Mouse (Mus musculus) megakaryocyte, embryonic 14.5 days (primary cell): Measurements from ENCODE around the gene Odf2. TPM values are rescaled to one million over a fixed set of nuclear protein-coding genes. Genes with fewer than 3 reads are reported as not detected.
"Not testable (repeated sequence)": the region's sequence is repeated elsewhere in the genome, so short reads cannot be mapped to it uniquely, and the experiment has no call there.

ENCODE experiments used
- H3K27me3 ChIP-seq: replicated peaks from 2 replicates; pipeline ENCODE3; 2012; ENCODE audit warnings: inconsistent platforms
- H3K36me3 ChIP-seq: replicated peaks from 2 replicates; pipeline ENCODE3; 2012; ENCODE audit warnings: low read length, inconsistent platforms, mixed read lengths
- H3K4me1 ChIP-seq: 2 replicates; pipeline ENCODE4 v1.6.1; 2012; ENCODE audit warnings: inconsistent platforms
- H3K4me3 ChIP-seq: replicated peaks from 2 replicates; pipeline ENCODE3; 2012; ENCODE audit warnings: moderate library complexity, mild to moderate bottlenecking, inconsistent platforms
- H3K9me3 ChIP-seq: 2 replicates; pipeline ENCODE4 v1.6.1; 2012; ENCODE audit warnings: inconsistent platforms
- FLI1 ChIP-seq: IDR thresholded peaks from 2 replicates; pipeline ENCODE4 v1.6.1; 2012; ENCODE audit warnings: low read length, inconsistent platforms, mixed read lengths
- GATA1 ChIP-seq: IDR thresholded peaks from 3 replicates; pipeline ENCODE4 v1.6.1; 2012; ENCODE audit warnings: mixed read lengths, low read length, inconsistent platforms, borderline replicate concordance
- polyA plus RNA-seq: library from polyadenylated mRNA; stranded (reverse); fragments of >175 nt; gene quantifications from 2 replicates; pipeline ENCODE4 v1.2.3, GENCODE M21; 2012; ENCODE audit warnings: low replicate concordance; ENCODE audit not compliant: insufficient read depth

Gene Odf2
- polyA plus RNA-seq, 1 experiment = 19.1 TPM

GRCm38 (mm10) chr2:29889991-29890833 lies 1.2 kb downstream of the Odf2 start:
- H3K36me3 ChIP-seq = peaks cover 42% of the 10 kb centered on the region
- TF ChIP-seq GATA1 (no peak), FLI1 (no peak)
- peak overlapping the region; percentile 96 for H3K4me3 ChIP-seq
- H3K9me3 ChIP-seq = no peaks in the 10 kb centered on the region
- H3K27me3 ChIP-seq = no peaks in the 10 kb centered on the region
- peaks cover 39% of the 10 kb centered on the region for H3K4me1 ChIP-seq

GRCm38 (mm10) chr2:29891773-29892172 lies 2.8 kb downstream of the Odf2 start:
- H3K4me3 ChIP-seq = no peak overlapping the region
- TF ChIP-seq FLI1 (no peak), GATA1 (no peak)
- H3K4me1 ChIP-seq = peaks cover 36% of the 10 kb centered on the region
- H3K27me3 ChIP-seq = no peaks in the 10 kb centered on the region
- H3K36me3 ChIP-seq = peaks cover 56% of the 10 kb centered on the region
- H3K9me3 ChIP-seq = no peaks in the 10 kb centered on the region

DNA sequence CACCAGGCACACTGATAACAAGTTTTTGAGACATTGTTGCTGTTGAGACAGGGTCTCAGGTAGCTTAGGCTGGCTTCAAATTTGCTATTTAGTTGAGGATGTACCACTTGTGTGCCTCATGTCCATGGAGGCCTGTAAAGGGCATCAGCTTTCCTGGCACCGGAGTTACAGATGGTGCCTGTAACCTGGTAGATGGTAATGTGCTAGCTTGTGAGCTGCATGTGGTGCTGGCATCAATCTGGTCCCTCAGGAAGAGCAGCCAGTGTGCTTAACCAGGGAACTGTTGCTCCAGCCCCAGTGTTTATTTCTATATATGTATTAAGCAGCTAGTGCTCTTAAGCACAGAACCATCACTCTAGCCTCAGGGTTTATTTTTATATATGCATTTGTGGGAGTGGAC lies 7.0 kb downstream of the Odf2 start:
- Histone ChIP-seq H3K27me3 (no peaks in the 10 kb centered on the region), H3K4me3 (no peak overlapping the region), H3K36me3 (peaks cover 98% of the 10 kb centered on the region), H3K9me3 (no peaks in the 10 kb centered on the region), H3K4me1 (peaks cover 14% of the 10 kb centered on the region)
- TF ChIP-seq FLI1 (no peak), GATA1 (no peak)

DNA sequence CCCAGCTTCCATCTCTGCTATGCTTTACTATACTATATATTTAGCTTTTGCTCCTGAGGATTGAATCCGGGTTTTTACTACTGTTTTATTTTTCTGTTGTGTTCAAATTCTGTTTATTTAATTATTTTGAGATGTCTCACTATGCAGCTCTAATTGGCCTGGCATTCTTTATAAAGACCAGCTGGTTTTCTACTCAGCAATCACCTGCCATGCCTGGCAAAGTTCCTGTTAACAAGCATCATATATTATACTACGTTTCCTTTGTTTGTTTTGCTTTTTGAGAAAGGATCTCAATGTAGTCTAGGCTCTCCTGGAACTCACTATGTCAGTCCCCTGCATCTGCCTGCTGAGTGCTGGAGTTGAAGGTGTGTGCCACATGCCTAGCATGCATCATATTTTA lies 8.3 kb downstream of the Odf2 start:
- H3K27me3 ChIP-seq = no peaks in the 10 kb centered on the region
- no peaks in the 10 kb centered on the region for H3K9me3 ChIP-seq
- H3K36me3 ChIP-seq = peaks cover 98% of the 10 kb centered on the region
- peaks cover 5% of the 10 kb centered on the region; the same call in 1 of the 2 replicates for H3K4me1 ChIP-seq
- TF ChIP-seq GATA1 (no peak), FLI1 (no peak)
- no peak overlapping the region for H3K4me3 ChIP-seq

DNA sequence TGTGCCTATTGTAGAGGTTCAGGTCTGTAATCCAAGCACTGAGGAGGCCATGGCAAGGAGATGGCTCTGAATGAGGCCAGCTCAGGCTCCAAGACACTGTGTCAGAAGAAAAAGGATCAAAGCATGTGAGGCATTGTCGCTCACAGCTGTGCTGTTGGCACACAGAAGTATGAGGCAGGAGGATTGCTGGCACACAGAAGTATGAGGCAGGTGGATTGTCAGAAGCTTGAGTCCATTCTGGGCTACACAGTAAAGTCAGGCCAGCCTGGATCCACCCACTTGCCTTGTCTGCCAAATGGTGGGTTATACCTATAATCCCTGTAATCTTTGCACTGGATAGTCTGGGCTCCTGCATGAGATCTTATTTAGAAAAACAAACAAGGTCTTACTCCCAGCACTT lies 9.1 kb downstream of the Odf2 start:
- Histone ChIP-seq H3K9me3 (no peaks in the 10 kb centered on the region), H3K4me3 (no peak overlapping the region), H3K36me3 (peaks cover 98% of the 10 kb centered on the region), H3K4me1 (no peaks in the 10 kb centered on the region), H3K27me3 (no peaks in the 10 kb centered on the region)
- TF ChIP-seq FLI1 (no peak), GATA1 (no peak)

- H3K4me3 ChIP-seq = no peak overlapping the region
- H3K27me3 ChIP-seq = no peaks in the 10 kb centered on the region
- TF ChIP-seq FLI1 (no peak), GATA1 (no peak)
- peaks cover 100% of the 10 kb centered on the region for H3K36me3 ChIP-seq
- H3K9me3 ChIP-seq = no peaks in the 10 kb centered on the region
- H3K4me1 ChIP-seq = peaks cover 4% of the 10 kb centered on the region; the same call in 1 of the 2 replicates
These were observed 13.2 kb downstream of the Odf2 start for GRCm38 (mm10) chr2:29902194-29902593.

DNA sequence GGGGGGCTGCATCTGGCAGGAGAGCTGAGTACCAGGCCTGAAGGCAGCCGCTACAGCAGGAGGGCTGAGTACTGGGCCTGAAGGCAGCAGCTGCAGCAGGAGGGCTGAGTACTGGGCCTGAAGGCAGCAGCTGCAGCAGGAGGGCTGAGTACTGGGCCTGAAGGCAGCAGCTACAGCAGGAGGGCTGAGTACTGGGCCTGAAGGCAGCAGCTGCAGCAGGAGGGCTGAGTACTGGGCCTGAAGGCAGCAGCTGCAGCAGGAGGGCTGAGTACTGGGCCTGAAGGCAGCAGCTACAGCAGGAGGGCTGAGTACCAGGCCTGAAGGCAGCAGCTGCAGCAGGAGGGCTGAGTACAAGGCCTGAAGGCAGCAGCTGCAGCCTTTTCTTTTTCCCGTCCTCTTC lies 19.1 kb downstream of the Odf2 start:
- peaks cover 91% of the 10 kb centered on the region for H3K36me3 ChIP-seq
- not testable (repeated sequence) for H3K27me3 ChIP-seq, H3K4me1 ChIP-seq, H3K9me3 ChIP-seq, H3K4me3 ChIP-seq

DNA sequence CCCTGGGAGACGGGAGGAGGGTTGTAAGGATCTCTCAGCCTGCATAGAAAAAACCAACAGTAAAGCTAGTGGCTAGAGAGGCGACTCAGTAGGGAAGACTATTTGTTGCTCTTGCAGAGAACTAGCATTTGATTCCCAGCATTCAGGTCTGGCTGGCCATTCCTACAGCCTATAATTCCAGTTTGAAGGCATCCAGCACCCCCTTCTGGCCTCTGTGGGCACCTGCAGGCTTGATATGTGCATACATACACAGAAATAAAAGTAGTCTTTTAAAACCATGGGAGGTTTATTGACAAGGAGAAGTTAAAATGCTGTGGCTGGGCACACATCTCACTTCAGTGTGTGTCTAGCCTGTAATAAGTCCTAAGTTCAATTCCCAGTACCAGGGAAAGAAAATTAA lies 21.0 kb downstream of the Odf2 start:
- peaks cover 90% of the 10 kb centered on the region for H3K36me3 ChIP-seq
- H3K4me1 ChIP-seq = no peaks in the 10 kb centered on the region

GRCm38 (mm10) chr2:29917621-29918020 lies 28.6 kb downstream of the Odf2 start:
- H3K36me3 ChIP-seq = peaks cover 95% of the 10 kb centered on the region
- H3K4me1 ChIP-seq = peaks cover 10% of the 10 kb centered on the region; the same call in 1 of the 2 replicates
- no peak for TF ChIP-seq GATA1
- no peak for TF ChIP-seq FLI1
- H3K27me3 ChIP-seq = no peaks in the 10 kb centered on the region
- no peaks in the 10 kb centered on the region for H3K9me3 ChIP-seq
- no peak overlapping the region for H3K4me3 ChIP-seq

More for the DNA sequence above, 21.0 kb downstream of the Odf2 start:
- TF ChIP-seq FLI1 (no peak), GATA1 (no peak)
- H3K9me3 ChIP-seq = no peaks in the 10 kb centered on the region
- no peak overlapping the region for H3K4me3 ChIP-seq
- H3K27me3 ChIP-seq = no peaks in the 10 kb centered on the region

GRCm38 (mm10) chr2:29922011-29922410 lies 33.0 kb downstream of the Odf2 start:
- no peaks in the 10 kb centered on the region for H3K27me3 ChIP-seq
- no peak for TF ChIP-seq FLI1
- TF ChIP-seq GATA1 = no peak
- H3K4me1 ChIP-seq = peaks cover 9% of the 10 kb centered on the region; the same call in 1 of the 2 replicates
- H3K4me3 ChIP-seq = no peak overlapping the region
- no peaks in the 10 kb centered on the region for H3K9me3 ChIP-seq
- peaks cover 97% of the 10 kb centered on the region for H3K36me3 ChIP-seq
